Mouse (Mus musculus): ENCODE results near the gene Ttc28. TPM values are rescaled to one million over a fixed set of nuclear protein-coding genes. Genes with fewer than 3 reads are reported as not detected.

The Ttc28 gene
- total RNA-seq, 2 experiments from 2014 or later: 34.1 TPM

- no peak for DNase-seq (ENCODE audit: low spot score in 2 of 2)
Observed at GRCm38 (mm10) chr5:110949791-110950190, 70.2 kb downstream of the Ttc28 start.

- no peak for DNase-seq (ENCODE audit: low spot score in 2 of 2)
Observed at GRCm38 (mm10) chr5:110958196-110958595, 78.6 kb downstream of the Ttc28 start.

- DNase-seq (ENCODE audit: low spot score in 2 of 2): no peak
Observed at GRCm38 (mm10) chr5:110960067-110960466, 80.5 kb downstream of the Ttc28 start.

GRCm38 (mm10) chr5:110960890-110961289 lies 81.3 kb downstream of the Ttc28 start:
- DNase-seq (ENCODE audit: low spot score in 2 of 2): no peak

GRCm38 (mm10) chr5:110967483-110968055 lies 88.0 kb downstream of the Ttc28 start:
- no peak for DNase-seq (ENCODE audit: low spot score in 2 of 2)

- DNase-seq (ENCODE audit: low spot score in 2 of 2): no peak
Observed at GRCm38 (mm10) chr5:110968566-110968965, 89.0 kb downstream of the Ttc28 start.

- DNase-seq (ENCODE audit: low spot score in 2 of 2): no peak
Observed at GRCm38 (mm10) chr5:110970162-110970780, 90.7 kb downstream of the Ttc28 start.

GRCm38 (mm10) chr5:110976721-110977120 lies 97.1 kb downstream of the Ttc28 start:
- no peak for DNase-seq (ENCODE audit: low spot score in 2 of 2)

- DNase-seq (ENCODE audit: low spot score in 2 of 2): no peak
Observed at GRCm38 (mm10) chr5:110977796-110978195, 98.2 kb downstream of the Ttc28 start.

- peak; percentile 29 to 50 for DNase-seq (ENCODE audit: low spot score in 2 of 2)
Observed at GRCm38 (mm10) chr5:110978461-110978860, 98.9 kb downstream of the Ttc28 start.

GRCm38 (mm10) chr5:110979011-110979860 lies 99.6 kb downstream of the Ttc28 start:
- peak; percentile 13 to 16 for DNase-seq (ENCODE audit: low spot score in 2 of 2)

GRCm38 (mm10) chr5:110979861-110980346 lies 100.3 kb downstream of the Ttc28 start:
- no peak for DNase-seq (ENCODE audit: low spot score in 2 of 2)

GRCm38 (mm10) chr5:110980576-110980975 lies 101.0 kb downstream of the Ttc28 start:
- DNase-seq (ENCODE audit: low spot score in 2 of 2): no peak

GRCm38 (mm10) chr5:110982436-110982835 lies 102.8 kb downstream of the Ttc28 start:
- no peak for DNase-seq (ENCODE audit: low spot score in 2 of 2)

GRCm38 (mm10) chr5:110984136-110984681 lies 104.6 kb downstream of the Ttc28 start:
- no peak for DNase-seq (ENCODE audit: low spot score in 2 of 2)

- no peak for DNase-seq (ENCODE audit: low spot score in 2 of 2)
Observed at GRCm38 (mm10) chr5:110996835-110997539, 117.4 kb downstream of the Ttc28 start.

- DNase-seq (ENCODE audit: low spot score in 2 of 2): no peak
Observed at GRCm38 (mm10) chr5:110997692-110998091, 118.1 kb downstream of the Ttc28 start.

GRCm38 (mm10) chr5:110998298-110998697 lies 118.7 kb downstream of the Ttc28 start:
- no peak for DNase-seq (ENCODE audit: low spot score in 2 of 2)

- no peak for DNase-seq (ENCODE audit: low spot score in 2 of 2)
Observed at GRCm38 (mm10) chr5:111000953-111001352, 121.3 kb downstream of the Ttc28 start.

- DNase-seq (ENCODE audit: low spot score in 2 of 2): no peak
Observed at GRCm38 (mm10) chr5:111003220-111003619, 123.6 kb downstream of the Ttc28 start.

- DNase-seq (ENCODE audit: low spot score in 2 of 2): no peak
Observed at GRCm38 (mm10) chr5:111003750-111004149, 124.1 kb downstream of the Ttc28 start.

Measured in adrenal gland, postnatal 4 days (tissue).